Mouse (Mus musculus) erythroblast, embryonic 14.5 days (primary cell): ENCODE measurements at regions not wholly inside any gene's neighbourhood (a gene's known extent, or its start where the extent isn't known, plus 50 kb on each side); places are given as distances from the start of the nearest gene placed in this dataset.

Source experiments
- GATA1 ChIP-seq: IDR thresholded peaks from 2 replicates; pipeline ENCODE4 v1.6.1; 2012; ENCODE audit warnings: low read length, inconsistent platforms, mixed read lengths
- TAL1 ChIP-seq: IDR thresholded peaks from 3 replicates; pipeline ENCODE4 v1.6.1; 2012; ENCODE audit warnings: low read length, inconsistent platforms, mixed read lengths

DNA sequence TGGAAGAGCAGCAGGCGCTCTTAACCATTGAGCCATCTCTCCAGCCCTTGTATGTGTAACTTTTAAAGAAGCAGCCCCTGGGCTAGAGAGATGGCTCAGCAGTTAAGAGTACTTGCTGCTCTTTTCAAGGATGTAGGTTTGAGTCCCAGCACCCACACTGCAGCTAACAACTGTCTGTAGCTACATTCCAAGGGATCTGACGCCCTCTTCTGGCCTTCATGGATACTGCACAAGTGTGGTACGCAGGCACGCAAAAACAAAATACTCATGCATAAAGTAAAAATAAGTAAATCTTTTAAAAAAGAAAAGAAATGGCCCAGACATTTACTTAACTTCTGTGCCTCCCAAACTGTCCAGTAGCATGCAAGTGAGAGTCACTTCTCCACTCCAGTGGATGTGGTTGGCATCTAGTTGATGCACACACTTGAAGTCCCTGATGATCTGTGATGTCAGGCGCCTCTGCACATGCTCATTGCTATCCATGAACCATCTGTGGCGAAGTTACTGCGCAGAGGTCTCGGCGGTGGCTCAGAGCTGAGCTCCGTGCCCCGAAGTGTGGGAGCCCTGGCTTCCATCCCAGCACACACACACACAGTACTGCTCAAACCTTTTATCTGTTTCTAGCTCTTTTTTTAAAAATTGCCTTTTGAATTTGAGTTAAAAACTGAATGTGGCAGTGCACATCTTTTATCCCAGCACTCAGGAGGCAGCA is 59.0 kb upstream of the Nkx1-1 start:
- TF ChIP-seq GATA1 (no peak), TAL1 (no peak)
